Mouse (Mus musculus) hindbrain, embryonic 13.5 days (tissue): Measurements from ENCODE around the gene Plac8. TPM values are rescaled to one million over a fixed set of nuclear protein-coding genes. Genes with fewer than 3 reads are reported as not detected.

Experiments
- ATAC-seq: fragments of 200-750 bp; cut with Nextera tagmentation; 2 replicates; pipeline ENCODE4 v1.8.0; 2017; ENCODE audit warnings: moderate TSS enrichment; ENCODE audit not compliant: low FRiP score
- H3K27ac ChIP-seq: fragments of 300-500 bp; sonication (generic); 2 replicates; pipeline ENCODE4 v1.5.1; 2015; ENCODE audit warnings: inconsistent platforms, mild to moderate bottlenecking, moderate library complexity
- H3K27me3 ChIP-seq: fragments of 300-500 bp; sonication (generic); 2 replicates; pipeline ENCODE4 v1.6.1; 2015; ENCODE audit warnings: mild to moderate bottlenecking, inconsistent platforms
- H3K36me3 ChIP-seq: fragments of 300-500 bp; sonication (generic); 2 replicates; pipeline ENCODE4 v1.6.1; 2015; ENCODE audit warnings: mild to moderate bottlenecking, inconsistent platforms
- H3K4me1 ChIP-seq: fragments of 300-500 bp; sonication (generic); replicated peaks from 2 replicates; pipeline ENCODE4 v1.6.1; 2015; ENCODE audit warnings: inconsistent platforms
- H3K4me2 ChIP-seq: fragments of 300-500 bp; sonication (generic); 2 replicates; pipeline ENCODE4 v1.6.1; 2015; ENCODE audit warnings: inconsistent platforms, mild to moderate bottlenecking, moderate library complexity
- H3K4me3 ChIP-seq: fragments of 300-500 bp; sonication (generic); 2 replicates; pipeline ENCODE4 v1.5.1; 2015; ENCODE audit warnings: mild to moderate bottlenecking, inconsistent platforms
- H3K9ac ChIP-seq: fragments of 300-500 bp; sonication (generic); 2 replicates; pipeline ENCODE4 v1.6.1; 2015; ENCODE audit warnings: mild to moderate bottlenecking, inconsistent platforms
- H3K9me3 ChIP-seq: fragments of 300-500 bp; sonication (generic); 2 replicates; pipeline ENCODE4 v1.6.1; 2016; ENCODE audit warnings: inconsistent platforms
- WGBS: fragments of 180-500 bp; shearing (Covaris S2); methylation state at CpG from one replicate; pipeline ENCODE4 v1.1.7; 2015; 5-methylcytosine and 5-hydroxymethylcytosine counted together
- polyA plus RNA-seq: library from polyadenylated mRNA; unstranded; fragments of >200 nt; fragmentation: Nextera tagmentation; extraction: Ambion mirVana; gene quantifications from 2 replicates; pipeline ENCODE4 v1.2.1, GENCODE M21; 2015

Gene Plac8
- polyA plus RNA-seq, 1 experiment from 2014 or later, result 0.93 TPM

DNA sequence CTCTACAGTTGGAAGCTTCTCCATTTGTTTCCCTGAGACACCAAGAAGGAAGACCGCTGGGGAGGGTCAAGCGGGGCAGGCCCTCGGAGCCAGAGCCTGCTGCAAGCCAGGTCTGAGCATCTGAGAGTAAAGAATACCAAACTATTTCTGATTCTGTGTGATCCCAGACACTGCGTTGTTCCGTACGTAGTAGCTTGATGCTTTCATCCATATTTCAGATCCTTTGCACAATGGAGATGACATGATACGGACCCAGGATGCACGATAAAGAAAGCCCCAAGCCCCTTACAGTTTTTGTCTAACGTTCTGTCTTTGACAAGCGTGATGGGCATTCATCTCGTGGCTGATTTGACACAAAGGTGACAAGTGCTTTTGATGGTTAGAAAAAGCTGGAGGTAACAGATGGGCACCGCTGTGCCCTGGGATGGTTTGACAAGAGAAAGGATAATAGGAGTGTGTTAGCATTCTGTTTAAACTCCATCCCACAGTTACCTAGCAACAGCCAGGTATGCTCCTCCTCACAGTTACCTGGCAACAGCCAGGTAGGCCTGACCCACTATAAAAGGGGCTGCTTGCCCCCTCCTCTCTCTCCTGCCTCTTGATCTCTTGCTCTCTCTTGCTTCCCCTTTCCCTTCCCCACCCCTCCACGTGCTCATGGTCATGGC is 22.9 kb upstream of the Plac8 start:
- Histone ChIP-seq H3K4me3 (no peak overlapping the region), H3K9me3 (peaks cover 13% of the 10 kb centered on the region; the same call in 1 of the 2 replicates), H3K4me2 (no peak overlapping the region), H3K4me1 (no peaks in the 10 kb centered on the region), H3K27me3 (no peaks in the 10 kb centered on the region), H3K27ac (no peak overlapping the region), H3K36me3 (no peaks in the 10 kb centered on the region), H3K9ac (no peak overlapping the region)
- no peak for ATAC-seq
- 86% methylated on average over 13 of the region's 13 CpGs for WGBS

DNA sequence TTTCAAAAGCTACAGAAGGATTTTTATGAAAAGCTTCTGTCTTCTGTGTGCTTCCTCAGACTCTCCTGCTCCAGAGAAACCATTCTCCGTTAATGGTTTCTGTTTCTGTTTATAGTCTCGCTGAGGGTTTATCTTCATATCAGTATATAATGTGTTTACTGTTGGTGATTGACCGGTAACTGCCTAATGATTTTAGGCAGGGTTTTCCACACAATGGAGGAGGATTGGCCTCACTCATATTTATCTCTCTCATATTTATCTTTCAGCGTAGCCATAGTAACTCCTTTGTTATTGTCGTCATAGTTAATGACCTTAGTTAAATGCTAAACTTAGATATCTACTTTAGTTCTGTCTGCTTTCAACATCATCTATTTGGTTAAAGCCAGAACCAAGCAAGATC is 18.5 kb upstream of the Plac8 start:
- Histone ChIP-seq H3K36me3 (no peaks in the 10 kb centered on the region), H3K4me3 (no peak overlapping the region), H3K27me3 (no peaks in the 10 kb centered on the region), H3K4me1 (no peaks in the 10 kb centered on the region), H3K27ac (no peak overlapping the region), H3K9me3 (peaks cover 13% of the 10 kb centered on the region; the same call in 1 of the 2 replicates), H3K9ac (no peak overlapping the region), H3K4me2 (no peak overlapping the region)
- no peak for ATAC-seq
- WGBS, result 96% methylated on average over 5 of the region's 5 CpGs

DNA sequence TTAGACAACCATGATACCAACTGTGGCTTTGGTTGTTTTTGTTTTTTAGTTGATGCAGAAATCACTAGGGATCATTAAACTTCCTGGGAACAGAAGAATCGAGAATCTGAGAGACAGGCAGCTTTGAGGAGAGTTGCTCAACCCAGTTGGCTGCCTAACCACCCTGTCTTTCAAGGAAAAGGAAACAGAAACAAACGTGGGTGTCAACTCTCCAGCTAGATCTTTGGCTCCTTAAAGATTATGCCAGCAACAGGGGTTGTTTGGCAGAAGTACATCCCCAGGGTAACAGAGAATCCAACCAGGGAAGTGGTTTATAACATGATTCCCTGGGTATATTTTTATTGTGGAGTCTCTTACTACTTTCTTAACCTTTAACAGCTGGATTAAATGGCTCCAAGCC is 15.6 kb upstream of the Plac8 start:
- H3K27ac ChIP-seq, result no peak overlapping the region

GRCm38 (mm10) chr5:100587136-100587535 is 15.1 kb upstream of the Plac8 start:
- Histone ChIP-seq H3K9me3 (no peaks in the 10 kb centered on the region), H3K4me1 (no peaks in the 10 kb centered on the region), H3K36me3 (no peaks in the 10 kb centered on the region), H3K9ac (no peak overlapping the region), H3K27ac (no peak overlapping the region), H3K4me3 (no peak overlapping the region), H3K27me3 (no peaks in the 10 kb centered on the region), H3K4me2 (no peak overlapping the region)
- 92% methylated on average over 7 of the region's 7 CpGs for WGBS
- ATAC-seq, result no peak

More for the DNA sequence above, 15.6 kb upstream of the Plac8 start:
- 61% methylated on average over 2 of the region's 2 CpGs for WGBS
- Histone ChIP-seq H3K9ac (no peak overlapping the region), H3K9me3 (no peaks in the 10 kb centered on the region), H3K27me3 (no peaks in the 10 kb centered on the region), H3K4me1 (no peaks in the 10 kb centered on the region), H3K4me3 (no peak overlapping the region), H3K4me2 (no peak overlapping the region), H3K36me3 (no peaks in the 10 kb centered on the region)
- ATAC-seq, result no peak

DNA sequence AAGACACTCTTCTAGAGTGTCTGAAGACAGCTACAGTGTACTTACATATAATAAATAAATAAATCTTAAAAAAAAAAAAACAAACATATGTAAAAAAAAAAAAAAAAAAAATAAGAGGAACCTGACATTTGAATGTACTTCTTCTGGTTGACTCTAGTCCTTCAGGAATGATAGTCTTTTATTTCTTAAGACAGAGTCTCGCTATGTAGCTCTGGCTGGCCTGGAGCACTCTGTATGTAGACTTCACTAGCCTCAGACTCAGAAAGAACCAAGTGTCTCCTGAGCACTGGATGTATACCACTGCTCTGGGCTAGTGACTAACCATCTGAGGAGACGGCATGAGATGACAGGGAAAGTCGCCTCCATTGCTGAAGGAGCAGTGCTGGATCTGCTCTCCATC is 13.6 kb upstream of the Plac8 start:
- no peaks in the 10 kb centered on the region for H3K36me3 ChIP-seq
- no peak overlapping the region for H3K4me2 ChIP-seq
- ATAC-seq, result no peak
- H3K4me1 ChIP-seq, result no peaks in the 10 kb centered on the region
- H3K9ac ChIP-seq, result no peak overlapping the region
- no peak overlapping the region for H3K27ac ChIP-seq
- 93% methylated on average over 3 of the region's 3 CpGs for WGBS
- no peaks in the 10 kb centered on the region for H3K9me3 ChIP-seq
- no peaks in the 10 kb centered on the region for H3K27me3 ChIP-seq
- H3K4me3 ChIP-seq, result no peak overlapping the region

GRCm38 (mm10) chr5:100585206-100585644 is 13.2 kb upstream of the Plac8 start:
- 92% methylated on average over 8 of the region's 8 CpGs for WGBS
- H3K27ac ChIP-seq, result no peak overlapping the region
- H3K36me3 ChIP-seq, result no peaks in the 10 kb centered on the region
- H3K4me3 ChIP-seq, result no peak overlapping the region
- H3K27me3 ChIP-seq, result no peaks in the 10 kb centered on the region
- H3K9me3 ChIP-seq, result no peaks in the 10 kb centered on the region
- H3K4me1 ChIP-seq, result no peaks in the 10 kb centered on the region
- no peak overlapping the region for H3K4me2 ChIP-seq
- no peak for ATAC-seq
- no peak overlapping the region for H3K9ac ChIP-seq

GRCm38 (mm10) chr5:100583066-100583465 is 11.0 kb upstream of the Plac8 start:
- no peak overlapping the region for H3K9ac ChIP-seq
- H3K4me1 ChIP-seq, result no peaks in the 10 kb centered on the region
- no peaks in the 10 kb centered on the region for H3K36me3 ChIP-seq
- H3K4me3 ChIP-seq, result no peak overlapping the region
- 88% methylated on average over 7 of the region's 7 CpGs for WGBS
- no peak overlapping the region for H3K27ac ChIP-seq
- H3K9me3 ChIP-seq, result no peaks in the 10 kb centered on the region
- no peak overlapping the region for H3K4me2 ChIP-seq
- no peaks in the 10 kb centered on the region for H3K27me3 ChIP-seq
- no peak for ATAC-seq

GRCm38 (mm10) chr5:100582435-100582826 is 10.4 kb upstream of the Plac8 start:
- Histone ChIP-seq H3K9me3 (no peaks in the 10 kb centered on the region), H3K36me3 (no peaks in the 10 kb centered on the region), H3K4me1 (no peaks in the 10 kb centered on the region), H3K9ac (no peak overlapping the region), H3K27me3 (no peaks in the 10 kb centered on the region), H3K4me2 (no peak overlapping the region), H3K27ac (no peak overlapping the region), H3K4me3 (no peak overlapping the region)
- WGBS, result 94% methylated on average over 5 of the region's 5 CpGs
- ATAC-seq, result no peak

DNA sequence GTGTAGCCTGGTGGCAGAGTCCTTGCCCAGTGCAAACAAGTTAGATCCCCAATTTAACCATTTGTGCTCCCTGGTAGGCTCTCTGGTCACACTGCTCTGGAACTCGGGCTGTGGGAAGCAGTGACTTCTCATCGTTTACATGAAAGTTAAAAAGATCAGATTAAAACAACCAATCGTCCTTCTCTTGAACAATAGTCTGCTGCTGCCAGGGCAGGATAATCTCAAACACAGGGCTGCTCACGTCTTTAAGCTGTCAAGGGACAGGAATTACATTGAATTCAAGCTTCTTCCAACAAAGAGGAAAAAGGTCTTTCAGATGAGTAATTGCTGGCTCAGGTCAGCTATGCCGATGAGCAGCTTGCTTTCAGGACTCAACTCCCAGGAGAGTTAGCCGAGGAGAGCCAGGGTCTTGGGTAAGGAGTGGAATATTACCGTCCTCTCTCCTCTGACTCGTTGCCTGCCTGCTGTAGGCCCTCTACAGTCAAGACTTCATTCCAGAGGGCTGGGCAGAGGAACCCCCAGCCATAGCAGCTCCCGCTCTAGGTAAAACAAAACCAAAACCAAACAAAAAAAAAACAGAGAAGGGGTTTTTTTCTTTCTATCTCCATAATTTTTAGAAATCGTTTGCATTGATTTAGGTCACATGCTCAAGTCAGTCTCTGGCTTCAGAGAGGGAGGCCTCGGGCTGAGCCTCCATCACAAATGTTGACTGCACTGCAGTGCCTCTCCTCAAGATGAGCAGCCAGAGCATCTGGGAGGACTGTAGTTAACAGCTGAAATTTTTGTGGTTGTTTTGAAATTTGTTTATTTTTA is 9.8 kb upstream of the Plac8 start:
- no peak overlapping the region for H3K27ac ChIP-seq
- no peaks in the 10 kb centered on the region for H3K36me3 ChIP-seq
- no peak overlapping the region for H3K4me2 ChIP-seq
- no peaks in the 10 kb centered on the region for H3K9me3 ChIP-seq
- no peaks in the 10 kb centered on the region for H3K27me3 ChIP-seq
- no peak for ATAC-seq
- no peaks in the 10 kb centered on the region for H3K4me1 ChIP-seq
- H3K4me3 ChIP-seq, result no peak overlapping the region
- WGBS, result 76% methylated on average over 11 of the region's 11 CpGs
- H3K9ac ChIP-seq, result no peak overlapping the region

DNA sequence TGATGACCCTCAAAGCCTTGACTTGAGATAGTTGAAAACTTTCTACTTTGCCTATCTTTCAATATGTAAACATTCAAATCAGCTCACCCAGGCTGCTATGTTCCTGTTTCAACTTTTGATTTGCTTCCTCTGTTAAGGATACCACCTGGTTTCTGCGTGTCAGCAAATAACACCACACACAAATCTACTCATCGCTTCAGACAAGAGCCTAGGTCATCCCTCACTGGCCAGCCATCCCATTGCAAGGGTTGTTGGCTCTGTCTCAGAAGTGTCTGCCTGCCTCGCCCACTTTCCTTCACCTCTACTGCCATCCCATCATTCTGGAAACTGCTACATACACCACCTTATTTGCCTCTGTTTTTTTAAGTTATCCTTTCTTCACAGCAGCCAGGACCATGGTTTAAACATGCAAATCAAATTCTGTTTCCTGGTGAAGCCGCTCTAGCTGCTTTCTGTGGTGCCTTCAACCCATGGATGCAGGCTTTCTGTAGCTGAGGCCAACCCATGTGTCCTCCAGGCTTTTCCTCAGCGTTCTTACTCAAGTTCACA is 6.9 kb upstream of the Plac8 start:
- Histone ChIP-seq H3K9ac (no peak overlapping the region), H3K27me3 (no peaks in the 10 kb centered on the region), H3K9me3 (no peaks in the 10 kb centered on the region), H3K4me2 (no peak overlapping the region), H3K4me3 (no peak overlapping the region), H3K27ac (no peak overlapping the region), H3K4me1 (no peaks in the 10 kb centered on the region), H3K36me3 (no peaks in the 10 kb centered on the region)
- ATAC-seq, result no peak
- WGBS, result 90% methylated on average over 5 of the region's 5 CpGs

GRCm38 (mm10) chr5:100574771-100575170 is 2.7 kb upstream of the Plac8 start:
- Histone ChIP-seq H3K27ac (no peak overlapping the region), H3K4me2 (no peak overlapping the region), H3K27me3 (no peaks in the 10 kb centered on the region), H3K9me3 (no peaks in the 10 kb centered on the region), H3K36me3 (no peaks in the 10 kb centered on the region), H3K4me3 (no peak overlapping the region), H3K4me1 (no peaks in the 10 kb centered on the region), H3K9ac (no peak overlapping the region)
- WGBS, result 57% methylated on average over 1 of the region's 1 CpGs
- no peak for ATAC-seq

DNA sequence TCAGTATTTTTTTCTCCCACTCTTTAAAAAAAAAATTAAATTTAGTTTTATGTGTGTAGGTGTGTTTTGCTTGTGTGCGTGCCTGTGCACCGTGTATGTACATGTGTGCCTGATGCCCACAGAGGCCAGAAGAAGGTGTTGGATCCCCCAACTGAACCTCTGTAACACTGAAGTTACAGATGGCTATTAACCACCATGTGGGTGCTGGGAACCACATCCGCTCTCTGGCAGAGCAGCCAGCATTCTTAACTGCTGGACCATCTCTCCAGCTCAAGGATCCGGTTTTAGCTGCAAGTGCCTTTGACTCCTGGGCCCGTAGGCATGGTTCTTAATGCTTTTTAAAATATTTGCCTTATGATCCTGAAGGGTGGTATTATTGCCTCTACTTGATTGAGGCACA is 1.2 kb upstream of the Plac8 start:
- ATAC-seq, result no peak
- H3K4me2 ChIP-seq, result no peak overlapping the region
- no peak overlapping the region for H3K9ac ChIP-seq
- no peaks in the 10 kb centered on the region for H3K36me3 ChIP-seq
- no peak overlapping the region for H3K4me3 ChIP-seq
- no peak overlapping the region for H3K27ac ChIP-seq
- 92% methylated on average over 5 of the region's 5 CpGs for WGBS
- no peaks in the 10 kb centered on the region for H3K9me3 ChIP-seq
- H3K4me1 ChIP-seq, result no peaks in the 10 kb centered on the region
- H3K27me3 ChIP-seq, result no peaks in the 10 kb centered on the region
